ENCODE assay signal across 8 mouse cellular contexts in genomic region chr11:110365016-110365415, GRCm38 (mm10). TPM values are rescaled to one million over a fixed set of nuclear protein-coding genes. Genes with fewer than 3 reads are reported as not detected.
DNase-seq lines count a peak whose midpoint lies in the region; ATAC-seq and TF ChIP-seq lines count a peak whose summit lies in the region.

No protein-coding gene starts in this region.

- H3K36me3 ChIP-seq in ES-E14 (ENCODE audit: control insufficient read depth, insufficient read depth, low read length, poor library complexity, severe bottlenecking): no peaks in the 10 kb centered on the region
- H3K36me3 ChIP-seq in limb, embryonic 11.5 days (ENCODE audit: control insufficient read depth, insufficient read depth, low read length): no peaks in the 10 kb centered on the region

- intact Hi-C loops in left cerebral cortex, adult 2 months (cut with DNase I): loop anchor here (5.0 kb wide), 2 partner anchors 117 to 132 kb away; no protein-coding TSS in a partner anchor
- intact Hi-C loops in gastrocnemius, adult 2 months (cut with DNase I): loop anchor here (5.0 to 10.0 kb wide), 2 partner anchors 700 to 1097 kb away; partner anchors contain the start of gene Kcnj2

- in situ Hi-C loops in ES-E14 (cut with MboI; ENCODE audit: low sequenced_read_pairs in 2 of 2, unreplicated experiment in 2 of 2): loop anchor here (5.0 to 10.0 kb wide), 2 partner anchors 120 to 127 kb away; no protein-coding TSS in a partner anchor

- no peak overlapping the region for H3K4me3 ChIP-seq in left cerebral cortex, adult 2 months
- no peak overlapping the region for H3K4me3 ChIP-seq in ES-E14 (ENCODE audit: insufficient read depth in 1 of 2, low read depth in 1 of 2, low read length in 2 of 2, poor library complexity in 1 of 2, severe bottlenecking in 1 of 2)
- H3K4me3 ChIP-seq in gastrocnemius, adult 2 months: no peak overlapping the region
- H3K4me3 ChIP-seq in limb, embryonic 11.5 days (ENCODE audit: low read depth, low read length): no peak overlapping the region

- H3K9ac ChIP-seq in ES-E14 (ENCODE audit: insufficient read depth, low read depth, low read length, poor library complexity, severe bottlenecking): no peak overlapping the region
- no peak overlapping the region for H3K9ac ChIP-seq in limb, embryonic 11.5 days (ENCODE audit: low read length)

- no peaks in the 10 kb centered on the region for H3K9me3 ChIP-seq in ES-E14 (ENCODE audit: control insufficient read depth, insufficient read depth, low read depth, low read length)
- H3K9me3 ChIP-seq in limb, embryonic 11.5 days (ENCODE audit: control insufficient read depth, low read length): no peaks in the 10 kb centered on the region

- 68% methylated on average over 3 of the region's 3 CpGs for WGBS in limb, embryonic 11.5 days

- no peak for ATAC-seq in limb, embryonic 11.5 days (ENCODE audit: insufficient number of reproducible peaks, low FRiP score, low TSS enrichment, low read depth)

- H3K4me1 ChIP-seq in ES-E14 (ENCODE audit: control insufficient read depth in 2 of 2, insufficient read depth in 2 of 2, low read length in 2 of 2, poor library complexity in 1 of 2): no peaks in the 10 kb centered on the region
- peaks cover 5% of the 10 kb centered on the region for H3K4me1 ChIP-seq in limb, embryonic 11.5 days (ENCODE audit: control insufficient read depth, insufficient read depth, low read length)

- DNase-seq in left cerebral cortex, adult 2 months (ENCODE audit: extremely low spot score in 1 of 2, low spot score in 2 of 2): peak in 1 of 2 experiments; percentile 27
- no peak for DNase-seq in left cerebral cortex, adult 8-10 months (ENCODE audit: low spot score in 2 of 2)
- peak; percentile 60 for DNase-seq in ES-E14 (ENCODE audit: low read depth, low spot score)
- DNase-seq in adrenal gland, adult 8-10 months: peak; percentile 11
- peak; percentile 61 for DNase-seq in gastrocnemius, adult 2 months
- DNase-seq in limb, embryonic 11.5 days (ENCODE audit: low spot score): peak; percentile 75
- DNase-seq in spleen, adult 12 weeks (ENCODE audit: low spot score): peak; percentile 35
- no peak for DNase-seq in frontal cortex, postnatal 25 days (ENCODE audit: low spot score in 2 of 2)

- TF ChIP-seq CTCF in left cerebral cortex, adult 2 months (IDR thresholded peaks at IDR 0.05): peak; percentile 60
- peak; percentile 85 for TF ChIP-seq CTCF in gastrocnemius, adult 2 months (IDR thresholded peaks at IDR 0.05)

- H3K4me2 ChIP-seq in limb, embryonic 11.5 days (ENCODE audit: low read depth, severe bottlenecking): no peak overlapping the region

- H3K27ac ChIP-seq in left cerebral cortex, adult 2 months: no peak overlapping the region
- H3K27ac ChIP-seq in ES-E14 (ENCODE audit: insufficient read depth, low read depth, low read length, poor library complexity, severe bottlenecking): no peak overlapping the region
- H3K27ac ChIP-seq in gastrocnemius, adult 2 months: no peak overlapping the region
- no peak overlapping the region for H3K27ac ChIP-seq in limb, embryonic 11.5 days (replicated peaks; ENCODE audit: low read depth, low read length)

- H3K27me3 ChIP-seq in limb, embryonic 11.5 days (ENCODE audit: control insufficient read depth, insufficient read depth, low read length): no peaks in the 10 kb centered on the region

TF ChIP-seq in ES-E14, 5 proteins besides CTCF, POLR2A, EP300 and RAD21:
- peak; percentile 67; the same call in 1 of the 2 replicates for TF ChIP-seq ZC3H11A (IDR thresholded peaks at IDR 0.05; ENCODE audit: borderline replicate concordance, low read depth, low read length)
- TF ChIP-seq HCFC1 (IDR thresholded peaks at IDR 0.05; ENCODE audit: borderline replicate concordance, insufficient read depth, low read length): no peak
- TF ChIP-seq ZNF384 (IDR thresholded peaks at IDR 0.05; ENCODE audit: low read depth, low read length): no peak

RNA-seq across cellular contexts. Expression of gene Abca5, which starts 27.5 kb away (rescaled TPM):
- 10 to 100 TPM; 44.3 to 46.9 TPM for total RNA-seq in left cerebral cortex, adult 2 months (2021)
- 10 to 100 TPM; 41.3 to 50.1 (median 43.2) TPM for total RNA-seq in left cerebral cortex, adult 8-10 months (2022)
- total RNA-seq in ES-E14 (2012; rRNA removed): 2.4 and 4.0 TPM in 2 replicates
- total RNA-seq in adrenal gland, adult 8-10 months (2022): 10 to 100 TPM; 14.9 to 42.9 (median 21.1) TPM
- total RNA-seq in gastrocnemius, adult 2 months (2021): 10 to 100 TPM; 12.2 to 12.9 TPM
- 3.2 and 4.9 TPM in 2 replicates for polyA plus RNA-seq in limb, embryonic 11.5 days (2014; fragmentation: Nextera tagmentation; extraction: Ambion mirVana)

RNA-seq across cellular contexts. Expression of gene Map2k6, which starts 33.9 kb away (rescaled TPM):
- 10 to 100 TPM; 23.1 to 25.4 TPM for total RNA-seq in left cerebral cortex, adult 2 months (2021)
- total RNA-seq in left cerebral cortex, adult 8-10 months (2022): 10 to 100 TPM; 21.9 to 23.5 (median 22.6) TPM
- total RNA-seq in ES-E14 (2012; rRNA removed): 6.4 and 9.8 TPM in 2 replicates
- 1 to 10 TPM; 1.7 to 7.9 (median 5.0) TPM for total RNA-seq in adrenal gland, adult 8-10 months (2022)
- 10 to 100 TPM; 38.0 to 50.1 TPM for total RNA-seq in gastrocnemius, adult 2 months (2021)
- polyA plus RNA-seq in limb, embryonic 11.5 days (2014; fragmentation: Nextera tagmentation; extraction: Ambion mirVana): 58.7 and 62.4 TPM in 2 replicates

Comparison
In these comparisons a context has a peak if more than half of its experiments do, and no peak if none do; other contexts are left out.
1. DNase-seq: peak in ES-E14 (single experiment), adrenal gland, adult 8-10 months (single experiment), gastrocnemius, adult 2 months (single experiment), limb, embryonic 11.5 days (single experiment) and spleen, adult 12 weeks (single experiment); none in left cerebral cortex, adult 8-10 months (0 of 2) and frontal cortex, postnatal 25 days (0 of 2).